Mouse (Mus musculus): ENCODE data around the gene Arf5. TPM values are rescaled to one million over a fixed set of nuclear protein-coding genes. Genes with fewer than 3 reads are reported as not detected.

The Arf5 gene
- polyA plus RNA-seq, 1 experiment from 2014 or later: 340 TPM

GRCm38 (mm10) chr6:28418449-28418848 lies 4.9 kb upstream of the Arf5 start:
- Histone ChIP-seq H3K4me1 (ENCODE audit: insufficient read depth, low read depth, low read length) (peaks cover 19% of the 10 kb centered on the region; the same call in 1 of the 2 replicates), H3K9ac (replicated peaks; ENCODE audit: low read depth) (no peak overlapping the region), H3K27ac (ENCODE audit: low read length) (no peak overlapping the region), H3K27me3 (replicated peaks; ENCODE audit: insufficient read depth, low read length) (no peaks in the 10 kb centered on the region), H3K36me3 (ENCODE audit: insufficient read depth, low read length) (peaks cover 14% of the 10 kb centered on the region; the same call in 1 of the 2 replicates), H3K9me3 (ENCODE audit: low read length) (no peaks in the 10 kb centered on the region), H3K4me2 (replicated peaks; ENCODE audit: low read depth, low read length) (no peak overlapping the region), H3K4me3 (ENCODE audit: low read depth, low read length) (no peak overlapping the region)
- TF ChIP-seq EP300 (IDR thresholded peaks at IDR 0.05): no peak
- TF ChIP-seq CTCF (IDR thresholded peaks at IDR 0.05): no peak
- DNase-seq (ENCODE audit: low spot score): peak; percentile 65
- 66% methylated on average over 11 of the region's 14 CpGs for WGBS
- ATAC-seq: no peak

GRCm38 (mm10) chr6:28419673-28420072 lies 3.7 kb upstream of the Arf5 start:
- Histone ChIP-seq H3K9me3 (ENCODE audit: low read length) (no peaks in the 10 kb centered on the region), H3K27ac (ENCODE audit: low read length) (no peak overlapping the region), H3K4me2 (replicated peaks; ENCODE audit: low read depth, low read length) (peak overlapping the region; percentile 14; the same call in 1 of the 2 replicates), H3K36me3 (ENCODE audit: insufficient read depth, low read length) (peaks cover 14% of the 10 kb centered on the region; the same call in 1 of the 2 replicates), H3K4me3 (ENCODE audit: low read depth, low read length) (no peak overlapping the region), H3K4me1 (ENCODE audit: insufficient read depth, low read depth, low read length) (peaks cover 19% of the 10 kb centered on the region; the same call in 1 of the 2 replicates), H3K27me3 (replicated peaks; ENCODE audit: insufficient read depth, low read length) (no peaks in the 10 kb centered on the region), H3K9ac (replicated peaks; ENCODE audit: low read depth) (no peak overlapping the region)
- DNase-seq (ENCODE audit: low spot score) (peak; percentile 50), ATAC-seq (no peak)
- TF ChIP-seq CTCF (IDR thresholded peaks at IDR 0.05) (no peak), EP300 (IDR thresholded peaks at IDR 0.05) (no peak)
- WGBS: 26% methylated on average over 2 of the region's 2 CpGs

DNA sequence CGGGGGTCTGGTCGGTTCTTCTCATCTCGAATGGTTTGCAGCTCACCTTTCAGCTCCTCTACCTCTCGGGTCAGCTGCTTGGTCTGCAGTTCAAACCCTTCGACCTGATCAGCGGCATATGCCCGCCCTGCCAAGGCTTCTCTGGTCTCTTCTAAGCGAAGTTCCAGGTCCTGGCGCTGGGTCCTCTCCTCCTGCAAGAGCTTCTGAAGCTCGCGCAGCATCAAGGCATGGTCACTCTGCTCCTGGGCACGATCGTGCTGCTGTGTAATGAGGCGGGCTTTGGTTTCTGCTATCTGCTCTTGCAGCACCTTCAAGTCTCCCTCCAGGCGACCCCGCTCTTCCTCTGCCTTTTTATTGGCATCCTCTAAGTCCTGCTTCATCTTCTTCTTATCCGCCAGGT lies 3.0 kb upstream of the Arf5 start:
- Histone ChIP-seq H3K27ac (ENCODE audit: low read length) (no peak overlapping the region), H3K4me1 (ENCODE audit: insufficient read depth, low read depth, low read length) (peaks cover 19% of the 10 kb centered on the region; the same call in 1 of the 2 replicates), H3K9me3 (ENCODE audit: low read length) (no peaks in the 10 kb centered on the region), H3K36me3 (ENCODE audit: insufficient read depth, low read length) (peaks cover 14% of the 10 kb centered on the region; the same call in 1 of the 2 replicates), H3K27me3 (replicated peaks; ENCODE audit: insufficient read depth, low read length) (no peaks in the 10 kb centered on the region), H3K4me3 (ENCODE audit: low read depth, low read length) (peak overlapping the region; percentile 74), H3K9ac (replicated peaks; ENCODE audit: low read depth) (peak overlapping the region; percentile 81; the same call in 1 of the 2 replicates), H3K4me2 (replicated peaks; ENCODE audit: low read depth, low read length) (peak overlapping the region; percentile 94)
- DNase-seq (ENCODE audit: low spot score) (no peak), ATAC-seq (no peak)
- no peak for TF ChIP-seq EP300 (IDR thresholded peaks at IDR 0.05)
- TF ChIP-seq CTCF (IDR thresholded peaks at IDR 0.05): no peak
- WGBS: 74% methylated on average over 17 of the region's 17 CpGs

DNA sequence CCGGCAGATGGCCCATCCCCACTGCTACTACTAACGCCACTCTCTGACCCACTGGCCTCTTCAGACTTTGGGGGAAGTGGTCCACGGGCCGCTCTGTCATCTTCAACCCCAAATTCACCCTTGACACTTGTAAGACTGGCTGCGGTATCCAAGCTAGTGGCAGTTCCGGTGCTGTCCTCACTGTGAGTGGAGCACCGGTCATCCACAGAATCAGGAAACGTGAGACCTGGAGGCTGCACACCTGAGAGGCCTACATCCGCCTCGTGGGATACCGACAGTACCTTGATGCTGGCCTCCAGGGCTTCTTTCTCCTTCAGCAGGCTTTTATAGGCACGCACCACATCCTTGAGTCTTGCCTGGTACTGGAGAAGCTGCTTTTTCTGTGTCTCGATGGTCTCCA lies 2.5 kb upstream of the Arf5 start:
- H3K27ac ChIP-seq (ENCODE audit: low read length): peak overlapping the region; percentile 92
- H3K27me3 ChIP-seq (replicated peaks; ENCODE audit: insufficient read depth, low read length): no peaks in the 10 kb centered on the region
- TF ChIP-seq EP300 (IDR thresholded peaks at IDR 0.05): no peak
- TF ChIP-seq CTCF (IDR thresholded peaks at IDR 0.05): no peak
- no peaks in the 10 kb centered on the region for H3K9me3 ChIP-seq (ENCODE audit: low read length)
- peaks cover 19% of the 10 kb centered on the region; the same call in 1 of the 2 replicates for H3K4me1 ChIP-seq (ENCODE audit: insufficient read depth, low read depth, low read length)
- DNase-seq (ENCODE audit: low spot score) (peak; percentile 23), ATAC-seq (no peak)
- H3K9ac ChIP-seq (replicated peaks; ENCODE audit: low read depth): peak overlapping the region; percentile 81
- peak overlapping the region; percentile 94 for H3K4me2 ChIP-seq (replicated peaks; ENCODE audit: low read depth, low read length)
- 10% methylated on average over 13 of the region's 13 CpGs for WGBS
- peaks cover 17% of the 10 kb centered on the region for H3K36me3 ChIP-seq (ENCODE audit: insufficient read depth, low read length)
- H3K4me3 ChIP-seq (ENCODE audit: low read depth, low read length): peak overlapping the region; percentile 74

DNA sequence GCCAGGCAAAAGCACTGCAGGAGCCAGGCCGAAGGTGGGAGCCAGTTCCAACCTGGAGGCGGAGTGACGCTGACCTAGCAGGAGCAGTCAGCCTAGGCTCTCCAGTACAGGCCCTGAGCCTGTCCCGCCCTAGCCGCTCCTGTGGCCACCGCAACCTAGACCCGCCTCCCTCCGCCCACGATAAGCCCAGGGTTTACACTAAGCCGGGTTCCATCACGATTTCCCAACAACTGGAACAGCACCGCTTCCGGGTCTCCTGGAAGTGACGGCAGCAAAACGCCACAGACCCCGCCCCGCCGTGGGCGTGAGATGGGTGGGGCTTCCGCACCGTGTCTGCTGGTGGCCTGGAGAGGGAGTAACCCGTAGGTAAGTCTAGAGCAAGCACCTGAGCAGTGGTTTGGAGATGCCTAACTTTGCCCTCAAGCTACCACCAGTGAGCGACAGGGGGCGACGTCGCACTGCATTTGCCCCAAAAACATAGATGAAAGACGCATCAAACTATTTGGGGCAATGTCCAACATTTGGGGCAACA lies 1.8 kb upstream of the Arf5 start:
- Histone ChIP-seq H3K4me3 (ENCODE audit: low read depth, low read length) (peak overlapping the region; percentile 74), H3K9me3 (ENCODE audit: low read length) (no peaks in the 10 kb centered on the region), H3K4me2 (replicated peaks; ENCODE audit: low read depth, low read length) (peak overlapping the region; percentile 94), H3K27me3 (replicated peaks; ENCODE audit: insufficient read depth, low read length) (no peaks in the 10 kb centered on the region), H3K9ac (replicated peaks; ENCODE audit: low read depth) (peak overlapping the region; percentile 81), H3K36me3 (ENCODE audit: insufficient read depth, low read length) (peaks cover 15% of the 10 kb centered on the region), H3K4me1 (ENCODE audit: insufficient read depth, low read depth, low read length) (peaks cover 19% of the 10 kb centered on the region; the same call in 1 of the 2 replicates), H3K27ac (ENCODE audit: low read length) (peak overlapping the region; percentile 92)
- TF ChIP-seq EP300 (IDR thresholded peaks at IDR 0.05) (peak; percentile 72; the same call in 1 of the 2 replicates), CTCF (IDR thresholded peaks at IDR 0.05) (peak; percentile 82)
- DNase-seq (ENCODE audit: low spot score) (peak; percentile 98), ATAC-seq (peak; percentile 91)
- WGBS: 0% methylated on average over 23 of the region's 27 CpGs

DNA sequence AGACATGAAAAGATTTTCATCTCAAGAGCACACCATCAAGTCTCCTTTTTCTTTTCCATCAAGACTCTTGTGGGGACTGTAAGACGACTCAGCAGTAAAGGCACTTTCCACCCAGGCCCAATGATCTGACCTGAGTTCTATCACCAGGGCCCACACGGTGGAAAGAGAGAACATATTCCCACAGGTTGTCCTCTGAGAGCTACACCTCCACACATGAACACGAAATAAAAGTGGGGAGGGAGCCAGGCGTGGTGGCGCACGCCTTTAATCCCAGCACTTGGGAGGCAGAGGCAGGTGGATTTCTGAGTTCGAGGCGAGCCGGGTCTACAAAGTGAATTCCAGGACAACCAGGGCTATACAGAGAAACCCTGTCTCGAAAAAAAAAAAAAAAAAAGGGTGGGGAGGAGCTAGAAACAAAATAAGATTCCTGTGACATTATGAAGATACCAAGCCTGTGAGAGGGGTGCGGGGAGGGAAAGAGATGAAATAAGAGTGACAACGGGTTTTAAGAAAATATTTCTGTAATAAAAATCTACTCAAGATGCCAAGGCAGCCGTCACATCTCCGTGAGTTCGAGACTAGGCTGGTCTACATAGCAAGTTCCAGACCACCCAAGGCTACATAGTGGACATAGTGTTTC lies 589 bp upstream of the Arf5 start:
- ATAC-seq (no peak), DNase-seq (ENCODE audit: low spot score) (no peak)
- Histone ChIP-seq H3K4me3 (ENCODE audit: low read depth, low read length) (0 out of 2 replicates have a peak overlapping the region, but pooled peaks have one; percentile 86), H3K27ac (ENCODE audit: low read length) (peak overlapping the region; percentile 92), H3K4me1 (ENCODE audit: insufficient read depth, low read depth, low read length) (peaks cover 19% of the 10 kb centered on the region; the same call in 1 of the 2 replicates), H3K27me3 (replicated peaks; ENCODE audit: insufficient read depth, low read length) (no peaks in the 10 kb centered on the region), H3K9me3 (ENCODE audit: low read length) (no peaks in the 10 kb centered on the region), H3K4me2 (replicated peaks; ENCODE audit: low read depth, low read length) (peak overlapping the region; percentile 80), H3K9ac (replicated peaks; ENCODE audit: low read depth) (no peak overlapping the region), H3K36me3 (ENCODE audit: insufficient read depth, low read length) (peaks cover 11% of the 10 kb centered on the region)
- 68% methylated on average over 15 of the region's 15 CpGs for WGBS
- TF ChIP-seq CTCF (IDR thresholded peaks at IDR 0.05) (no peak), EP300 (IDR thresholded peaks at IDR 0.05) (no peak)

Data from lung, postnatal 0 days (tissue).